Mouse (Mus musculus): ENCODE results near the gene Toporsl.

Gene Toporsl

GRCm38 (mm10) chr4:52595927-52596326 lies at the start of gene Toporsl:
Gene Toporsl, plus strand, starts transcription at chr4:52596274.
- no peak for DNase-seq

DNA sequence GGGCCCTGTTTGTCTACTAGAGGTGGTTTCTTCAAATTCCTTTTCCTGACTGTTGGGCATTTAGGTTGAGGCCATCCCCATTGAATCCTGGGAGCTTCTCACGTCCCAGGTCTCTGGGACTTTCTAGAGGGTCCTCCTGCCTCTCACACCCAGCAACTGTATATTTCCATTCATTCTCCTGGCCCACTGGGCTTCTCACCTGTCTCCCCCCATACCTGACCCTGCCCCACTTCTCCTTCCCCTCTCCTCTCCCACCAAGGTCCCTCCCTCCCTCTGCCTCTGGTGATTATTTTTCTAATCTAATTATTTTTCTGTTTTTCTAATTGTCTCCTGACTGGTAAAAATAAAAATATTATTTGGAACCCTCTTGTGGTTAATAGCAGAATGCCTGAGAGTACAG lies 38.4 kb upstream of the Toporsl start:
- no peak for DNase-seq

- no peak for DNase-seq
Observed at GRCm38 (mm10) chr4:52558080-52558479, 38.0 kb upstream of the Toporsl start.

- no peak for DNase-seq
Observed at GRCm38 (mm10) chr4:52563859-52564258, 32.2 kb upstream of the Toporsl start.

- DNase-seq = no peak
Observed at GRCm38 (mm10) chr4:52586194-52586734, 9.8 kb upstream of the Toporsl start.

- DNase-seq = no peak
Observed at GRCm38 (mm10) chr4:52593821-52594356, 2.2 kb upstream of the Toporsl start.

- no peak for DNase-seq
Observed at GRCm38 (mm10) chr4:52594632-52595031, 1.4 kb upstream of the Toporsl start.

DNA sequence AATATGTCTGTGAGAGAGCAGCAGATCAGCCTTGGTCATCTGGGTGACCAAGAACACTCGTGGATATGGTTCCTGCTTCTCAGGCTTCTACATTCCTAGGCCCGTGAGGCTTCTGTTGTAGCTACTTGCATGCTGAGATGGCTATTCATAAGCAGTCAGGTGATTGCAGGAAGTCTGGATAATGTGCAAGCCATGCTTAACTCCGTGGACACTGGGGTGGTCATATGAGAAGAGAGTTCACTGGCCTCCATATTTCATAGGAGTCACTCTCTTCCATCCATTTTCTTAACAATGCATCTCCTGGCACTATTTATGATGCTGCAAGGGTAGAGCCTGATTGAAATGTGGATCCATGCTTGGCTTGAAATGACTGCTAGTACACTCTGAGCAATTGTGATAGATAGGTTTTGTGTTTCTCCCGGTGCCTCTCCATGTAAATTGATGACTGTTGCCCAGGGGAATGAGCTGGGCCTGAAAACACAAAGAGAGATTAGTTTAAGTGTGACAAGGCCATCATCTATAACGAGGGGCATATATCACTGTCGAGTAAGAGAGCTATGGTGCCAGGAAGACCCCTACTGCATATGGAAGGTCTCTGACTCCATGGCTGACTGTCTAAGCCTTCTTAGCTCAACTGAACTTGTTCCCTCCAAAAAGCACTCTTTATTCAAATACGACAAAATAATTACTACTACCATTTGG lies 2.3 kb downstream of the Toporsl start:
- DNase-seq = no peak

DNA sequence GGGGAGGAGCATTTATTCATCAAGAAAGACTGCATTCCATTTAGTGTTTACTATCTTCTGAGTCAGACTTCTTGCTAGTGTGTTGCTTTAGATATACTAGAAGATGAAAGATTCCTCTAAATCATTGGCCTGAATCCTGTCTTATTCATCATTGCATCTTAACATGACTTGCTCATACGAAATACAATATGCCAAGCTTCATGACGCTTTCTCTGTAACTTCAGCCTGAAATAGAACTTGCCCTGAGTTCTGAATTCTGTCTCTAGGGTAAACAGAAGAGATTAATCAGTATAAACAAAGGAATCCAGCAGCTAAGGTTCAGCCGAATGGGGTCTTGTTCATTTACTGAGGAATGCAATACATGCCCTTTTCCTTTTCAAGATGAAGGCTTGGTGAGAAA lies 10.8 kb downstream of the Toporsl start:
- DNase-seq = no peak

GRCm38 (mm10) chr4:52634986-52635385 lies 38.9 kb downstream of the Toporsl start:
- no peak for DNase-seq

- no peak for DNase-seq
Observed at GRCm38 (mm10) chr4:52647791-52648190, 51.7 kb downstream of the Toporsl start.

GRCm38 (mm10) chr4:52659701-52660100 lies 63.6 kb downstream of the Toporsl start:
- no peak for DNase-seq

DNA sequence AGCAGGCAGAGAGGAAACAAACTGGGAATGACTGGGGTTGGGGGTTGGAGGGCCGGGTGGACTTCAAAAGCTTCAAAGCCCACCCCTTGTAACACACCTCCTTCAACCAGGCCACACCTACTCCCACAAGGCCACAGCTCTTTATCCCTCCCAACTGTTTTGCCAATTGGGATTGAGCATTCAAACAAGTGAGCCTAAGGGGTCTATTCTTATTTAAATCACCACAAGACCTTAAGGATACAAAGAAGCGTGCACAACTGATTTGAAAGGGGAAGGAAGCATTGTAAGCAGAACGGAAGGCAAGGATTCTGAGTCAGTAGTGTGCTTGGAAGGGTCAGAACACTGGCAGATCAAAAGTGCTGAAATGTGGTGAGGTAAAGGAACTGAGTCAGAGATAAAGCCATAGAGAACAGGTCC lies 64.6 kb downstream of the Toporsl start:
- no peak for DNase-seq

DNA sequence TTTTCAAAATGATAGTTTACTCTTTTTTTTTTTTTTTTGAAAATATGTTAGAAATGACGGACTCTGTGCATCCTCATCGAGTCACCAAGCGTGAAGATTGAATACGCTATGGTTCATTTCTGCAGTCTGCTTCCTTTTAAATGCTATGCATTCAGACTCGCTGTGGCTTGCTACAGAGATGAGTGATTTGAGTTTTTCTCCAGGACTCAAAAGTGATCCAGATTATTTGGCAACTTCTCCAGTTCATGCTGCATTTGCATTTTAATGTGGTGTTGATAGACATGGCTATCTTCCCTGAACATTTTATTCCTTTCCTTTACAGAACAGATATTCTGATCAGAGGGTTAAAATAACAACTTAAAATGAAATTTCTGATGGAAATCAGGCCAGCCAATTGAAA lies 65.2 kb downstream of the Toporsl start:
- no peak for DNase-seq

Measured in cerebellum, adult 9-11 months (tissue).